9 mouse cellular contexts compared by ENCODE assay signal in genomic region chr7:28958770-28959169, GRCm38 (mm10). TPM values are rescaled to one million over a fixed set of nuclear protein-coding genes. Genes with fewer than 3 reads are reported as not detected.
A peak's percentile ranks its signal among the peaks of the same experiment; 100 is the strongest.
DNase-seq lines count a peak whose midpoint lies in the region; ATAC-seq lines count a peak whose summit lies in the region.
"Had no signal": no experiment of that assay in that cellular context is flagged by ENCODE, and none has a peak within 500 bp of the region (broad histone marks: within the 10 kb centered on the region; RNA-seq: fewer than 3 reads in every experiment).

No protein-coding gene starts in this region.

- no peak overlapping the region for H3K27ac ChIP-seq in forebrain, embryonic 10.5 days
- H3K27ac ChIP-seq in forebrain, embryonic 12.5 days: no peak overlapping the region
- H3K27ac ChIP-seq in kidney, embryonic 14.5 days (ENCODE audit: low read depth, low read length): peak overlapping the region; percentile 51; the same call in 1 of the 2 replicates
- no peak overlapping the region for H3K27ac ChIP-seq in embryonic facial prominence, embryonic 15.5 days (replicated peaks)
- H3K27ac ChIP-seq in liver, embryonic 16.5 days (ENCODE audit: low read length): peak overlapping the region; percentile 90
- H3K27ac ChIP-seq: midbrain, embryonic 13.5 days had no signal

- H3K27me3 ChIP-seq in forebrain, embryonic 10.5 days (ENCODE audit: poor library complexity, severe bottlenecking): no peaks in the 10 kb centered on the region
- no peaks in the 10 kb centered on the region for H3K27me3 ChIP-seq in forebrain, embryonic 12.5 days
- no peaks in the 10 kb centered on the region for H3K27me3 ChIP-seq in kidney, embryonic 14.5 days (ENCODE audit: control insufficient read depth, insufficient read depth, low read length)
- H3K27me3 ChIP-seq in embryonic facial prominence, embryonic 15.5 days: no peaks in the 10 kb centered on the region
- no peaks in the 10 kb centered on the region for H3K27me3 ChIP-seq in liver, embryonic 16.5 days (ENCODE audit: control insufficient read depth, insufficient read depth, low read depth, low read length)
- H3K27me3 ChIP-seq: midbrain, embryonic 13.5 days had no signal

- H3K4me2 ChIP-seq in forebrain, embryonic 12.5 days: no peak overlapping the region
- H3K4me2 ChIP-seq in kidney, embryonic 14.5 days (replicated peaks; ENCODE audit: low read depth, low read length): peak overlapping the region; percentile 90
- H3K4me2 ChIP-seq in embryonic facial prominence, embryonic 15.5 days (replicated peaks): peak overlapping the region; percentile 80; the same call in 1 of the 2 replicates
- peak overlapping the region; percentile 69 for H3K4me2 ChIP-seq in liver, embryonic 16.5 days (ENCODE audit: low read depth, low read length)

- intact Hi-C loops in left cerebral cortex, postnatal 14 days (cut with DNase I): loop anchor here (5.0 kb wide), 1 partner anchor 36 kb away; no protein-coding TSS in a partner anchor

- peaks cover 21% of the 10 kb centered on the region for H3K36me3 ChIP-seq in forebrain, embryonic 10.5 days (replicated peaks)
- H3K36me3 ChIP-seq in forebrain, embryonic 12.5 days (replicated peaks): peaks cover 3% of the 10 kb centered on the region
- no peaks in the 10 kb centered on the region for H3K36me3 ChIP-seq in kidney, embryonic 14.5 days (ENCODE audit: control insufficient read depth, insufficient read depth, low read length)
- 0 out of 2 replicates have a peak, but pooled peaks cover 6% of the 10 kb centered on the region for H3K36me3 ChIP-seq in embryonic facial prominence, embryonic 15.5 days
- no peaks in the 10 kb centered on the region for H3K36me3 ChIP-seq in liver, embryonic 16.5 days (ENCODE audit: control insufficient read depth, insufficient read depth)
- H3K36me3 ChIP-seq: midbrain, embryonic 13.5 days had no signal

- peak overlapping the region; percentile 72; the same call in 1 of the 2 replicates for H3K4me3 ChIP-seq in forebrain, embryonic 10.5 days
- no peak overlapping the region for H3K4me3 ChIP-seq in forebrain, embryonic 12.5 days (replicated peaks)
- H3K4me3 ChIP-seq in kidney, embryonic 14.5 days (ENCODE audit: low read length): peak overlapping the region; percentile 100; the same call in 1 of the 2 replicates
- H3K4me3 ChIP-seq in embryonic facial prominence, embryonic 15.5 days (replicated peaks): 0 out of 2 replicates have a peak overlapping the region, but pooled peaks have one; percentile 87
- H3K4me3 ChIP-seq in liver, embryonic 16.5 days (ENCODE audit: low read depth, low read length): peak overlapping the region; percentile 84; the same call in 1 of the 2 replicates

- H3K9ac ChIP-seq in forebrain, embryonic 12.5 days: no peak overlapping the region
- H3K9ac ChIP-seq in kidney, embryonic 14.5 days (ENCODE audit: low read depth, low read length): peak overlapping the region; percentile 31; the same call in 1 of the 2 replicates
- H3K9ac ChIP-seq in embryonic facial prominence, embryonic 15.5 days: no peak overlapping the region
- peak overlapping the region; percentile 93 for H3K9ac ChIP-seq in liver, embryonic 16.5 days (ENCODE audit: low read depth, low read length)

- H3K9me3 ChIP-seq in forebrain, embryonic 10.5 days: no peaks in the 10 kb centered on the region
- no peaks in the 10 kb centered on the region for H3K9me3 ChIP-seq in forebrain, embryonic 12.5 days
- no peaks in the 10 kb centered on the region for H3K9me3 ChIP-seq in kidney, embryonic 14.5 days (ENCODE audit: control insufficient read depth, low read length)
- H3K9me3 ChIP-seq in embryonic facial prominence, embryonic 15.5 days (replicated peaks): no peaks in the 10 kb centered on the region
- H3K9me3 ChIP-seq in liver, embryonic 16.5 days (replicated peaks; ENCODE audit: control insufficient read depth, low read length): no peaks in the 10 kb centered on the region
- H3K9me3 ChIP-seq: midbrain, embryonic 13.5 days had no signal

- WGBS in forebrain, embryonic 10.5 days: 74% methylated on average over 1 of the region's 1 CpGs
- 56% methylated on average over 1 of the region's 1 CpGs for WGBS in forebrain, embryonic 12.5 days
- WGBS in kidney, embryonic 14.5 days: 14% methylated on average over 1 of the region's 1 CpGs
- WGBS in embryonic facial prominence, embryonic 15.5 days: 59% methylated on average over 1 of the region's 1 CpGs
- WGBS in liver, embryonic 16.5 days (ENCODE audit: insufficient replicate concordance): 62% methylated on average over 1 of the region's 1 CpGs

- no peak for DNase-seq in forebrain, embryonic 10.5 days (ENCODE audit: extremely low spot score, low spot score)
- DNase-seq in kidney, postnatal 25 days: no peak
- DNase-seq in left cerebral cortex, postnatal 14 days (ENCODE audit: low spot score in 2 of 2): no peak
- no peak for DNase-seq in adrenal gland, postnatal 4 days (ENCODE audit: low spot score in 2 of 2)

- no peak for ATAC-seq in forebrain, embryonic 12.5 days (ENCODE audit: low FRiP score)
- ATAC-seq in kidney, embryonic 14.5 days (ENCODE audit: low FRiP score, low TSS enrichment): no peak
- ATAC-seq in embryonic facial prominence, embryonic 15.5 days (ENCODE audit: insufficient number of reproducible peaks, low FRiP score, low TSS enrichment, low read depth): no peak
- no peak for ATAC-seq in liver, embryonic 16.5 days (ENCODE audit: low read depth)
- ATAC-seq: midbrain, embryonic 13.5 days had no signal

- peaks cover 85% of the 10 kb centered on the region for H3K4me1 ChIP-seq in forebrain, embryonic 10.5 days
- peaks cover 55% of the 10 kb centered on the region for H3K4me1 ChIP-seq in forebrain, embryonic 12.5 days
- peaks cover 46% of the 10 kb centered on the region for H3K4me1 ChIP-seq in kidney, embryonic 14.5 days (ENCODE audit: control insufficient read depth, insufficient read depth, low read length)
- H3K4me1 ChIP-seq in embryonic facial prominence, embryonic 15.5 days: peaks cover 64% of the 10 kb centered on the region
- H3K4me1 ChIP-seq in liver, embryonic 16.5 days (ENCODE audit: control insufficient read depth, low read depth, low read length): peaks cover 77% of the 10 kb centered on the region

RNA-seq across cellular contexts. Expression of gene Actn4, which starts 3.4 kb away (rescaled TPM):
- 235 and 255 TPM in 2 replicates for polyA plus RNA-seq in forebrain, embryonic 10.5 days (2016; fragmentation: Nextera tagmentation; extraction: Ambion mirVana)
- polyA plus RNA-seq in forebrain, embryonic 12.5 days (2016; fragmentation: Nextera tagmentation; extraction: Ambion mirVana): 159 and 171 TPM in 2 replicates
- 176 and 239 TPM in 2 replicates for polyA plus RNA-seq in kidney, embryonic 14.5 days (2014; fragmentation: Nextera tagmentation; extraction: Ambion mirVana)
- 321 and 328 TPM in 2 replicates for polyA plus RNA-seq in embryonic facial prominence, embryonic 15.5 days (2015; fragmentation: Nextera tagmentation; extraction: Ambion mirVana)
- polyA plus RNA-seq in liver, embryonic 16.5 days (2015; fragmentation: Nextera tagmentation; extraction: Ambion mirVana): 130 and 137 TPM in 2 replicates
- 100 to 1,000 TPM; 177 to 205 TPM for total RNA-seq in left cerebral cortex, postnatal 14 days (2021)
- total RNA-seq in adrenal gland, postnatal 4 days (2021): 100 to 1,000 TPM; 220 to 242 TPM

RNA-seq across cellular contexts. Expression of gene Eif3k, which starts 22.9 kb away (rescaled TPM):
- 415 and 425 TPM in 2 replicates for polyA plus RNA-seq in forebrain, embryonic 10.5 days (2016; fragmentation: Nextera tagmentation; extraction: Ambion mirVana)
- 314 and 342 TPM in 2 replicates for polyA plus RNA-seq in forebrain, embryonic 12.5 days (2016; fragmentation: Nextera tagmentation; extraction: Ambion mirVana)
- 458 and 497 TPM in 2 replicates for polyA plus RNA-seq in kidney, embryonic 14.5 days (2014; fragmentation: Nextera tagmentation; extraction: Ambion mirVana)
- polyA plus RNA-seq in embryonic facial prominence, embryonic 15.5 days (2015; fragmentation: Nextera tagmentation; extraction: Ambion mirVana): 403 and 405 TPM in 2 replicates
- 195 and 205 TPM in 2 replicates for polyA plus RNA-seq in liver, embryonic 16.5 days (2015; fragmentation: Nextera tagmentation; extraction: Ambion mirVana)
- 100 to 1,000 TPM; 163 to 174 TPM for total RNA-seq in left cerebral cortex, postnatal 14 days (2021)
- 100 to 1,000 TPM; 308 to 312 TPM for total RNA-seq in adrenal gland, postnatal 4 days (2021)

RNA-seq across cellular contexts. Expression of gene Map4k1, which starts 23.1 kb away (rescaled TPM):
- polyA plus RNA-seq in forebrain, embryonic 10.5 days (2016; fragmentation: Nextera tagmentation; extraction: Ambion mirVana): 10.2 and 13.4 TPM in 2 replicates
- polyA plus RNA-seq in forebrain, embryonic 12.5 days (2016; fragmentation: Nextera tagmentation; extraction: Ambion mirVana): 5.0 and 5.7 TPM in 2 replicates
- polyA plus RNA-seq in kidney, embryonic 14.5 days (2014; fragmentation: Nextera tagmentation; extraction: Ambion mirVana): 9.8 and 12.6 TPM in 2 replicates
- polyA plus RNA-seq in embryonic facial prominence, embryonic 15.5 days (2015; fragmentation: Nextera tagmentation; extraction: Ambion mirVana): 7.5 and 7.7 TPM in 2 replicates
- polyA plus RNA-seq in liver, embryonic 16.5 days (2015; fragmentation: Nextera tagmentation; extraction: Ambion mirVana): 28.3 and 30.2 TPM in 2 replicates
- total RNA-seq in left cerebral cortex, postnatal 14 days (2021): 1 to 10 TPM; 2.0 to 3.7 TPM
- total RNA-seq in adrenal gland, postnatal 4 days (2021): 1 to 10 TPM; 2.5 to 3.6 TPM

Comparison
In these comparisons a context has a peak if more than half of its experiments do, and no peak if none do; other contexts are left out.
1. H3K27ac ChIP-seq: peak in kidney, embryonic 14.5 days (single experiment) and liver, embryonic 16.5 days (single experiment); none in forebrain, embryonic 10.5 days (single experiment), forebrain, embryonic 12.5 days (single experiment) and embryonic facial prominence, embryonic 15.5 days (single experiment).
2. H3K9ac ChIP-seq: peak in kidney, embryonic 14.5 days (single experiment) and liver, embryonic 16.5 days (single experiment); none in forebrain, embryonic 12.5 days (single experiment) and embryonic facial prominence, embryonic 15.5 days (single experiment).